Mouse (Mus musculus): ENCODE results near the gene Sgpp2. TPM values are rescaled to one million over a fixed set of nuclear protein-coding genes. Genes with fewer than 3 reads are reported as not detected.
A peak's percentile ranks its signal among the peaks of the same experiment; 100 is the strongest.

The Sgpp2 gene
- polyA plus RNA-seq, 1 experiment from 2014 or later, result 2.6 TPM

DNA sequence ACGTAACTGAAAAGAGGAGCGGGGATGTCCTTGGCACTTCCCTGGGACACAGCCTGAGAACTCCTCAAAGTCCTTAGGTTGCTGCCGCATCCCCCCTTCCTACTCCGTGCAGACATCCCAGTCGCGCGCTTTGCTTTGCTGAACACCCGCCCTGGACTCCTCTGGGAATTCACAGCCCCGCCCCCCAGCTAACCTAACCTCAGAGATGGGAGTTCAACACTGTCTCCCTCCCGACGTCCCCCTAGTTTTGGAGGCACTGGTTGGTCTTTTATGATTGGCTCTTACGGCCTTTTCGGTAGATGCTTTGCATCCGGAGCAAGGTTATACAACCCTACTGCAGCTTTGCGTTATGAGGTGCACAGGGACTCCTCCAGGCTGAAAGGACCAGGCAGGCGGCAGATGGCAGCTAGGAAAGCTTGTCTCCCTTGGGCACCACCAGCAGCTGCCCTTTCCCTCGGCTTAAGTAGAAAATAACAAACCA lies 756 bp downstream of the Sgpp2 start:
- WGBS, result under 1% methylated on average over 16 of the region's 17 CpGs
- Histone ChIP-seq H3K9ac (ENCODE audit: low read depth, low read length) (peak overlapping the region; percentile 55; the same call in 1 of the 2 replicates), H3K4me2 (ENCODE audit: low read depth, low read length) (peak overlapping the region; percentile 99), H3K27ac (replicated peaks; ENCODE audit: low read depth, low read length) (no peak overlapping the region), H3K27me3 (replicated peaks; ENCODE audit: control insufficient read depth, insufficient read depth, low read length) (peaks cover 39% of the 10 kb centered on the region), H3K9me3 (ENCODE audit: control insufficient read depth, low read length) (no peaks in the 10 kb centered on the region), H3K4me3 (ENCODE audit: low read depth, low read length) (peak overlapping the region; percentile 60), H3K4me1 (ENCODE audit: control insufficient read depth, insufficient read depth, low read length) (peaks cover 10% of the 10 kb centered on the region), H3K36me3 (ENCODE audit: control insufficient read depth, insufficient read depth, low read length) (no peaks in the 10 kb centered on the region)
- peak; percentile 69 for DNase-seq (ENCODE audit: low spot score)
- ATAC-seq (ENCODE audit: low read depth), result peak; percentile 86

- H3K9me3 ChIP-seq (ENCODE audit: control insufficient read depth, low read length), result no peaks in the 10 kb centered on the region
- H3K27ac ChIP-seq (replicated peaks; ENCODE audit: low read depth, low read length), result no peak overlapping the region
- peak overlapping the region; percentile 60; the same call in 1 of the 2 replicates for H3K4me3 ChIP-seq (ENCODE audit: low read depth, low read length)
- H3K27me3 ChIP-seq (replicated peaks; ENCODE audit: control insufficient read depth, insufficient read depth, low read length), result peaks cover 39% of the 10 kb centered on the region
- no peak for DNase-seq (ENCODE audit: low spot score)
- ATAC-seq (ENCODE audit: low read depth), result no peak
- peak overlapping the region; percentile 99 for H3K4me2 ChIP-seq (ENCODE audit: low read depth, low read length)
- peaks cover 10% of the 10 kb centered on the region for H3K4me1 ChIP-seq (ENCODE audit: control insufficient read depth, insufficient read depth, low read length)
- no peak overlapping the region for H3K9ac ChIP-seq (ENCODE audit: low read depth, low read length)
- WGBS, result under 1% methylated on average over 7 of the region's 7 CpGs
- H3K36me3 ChIP-seq (ENCODE audit: control insufficient read depth, insufficient read depth, low read length), result no peaks in the 10 kb centered on the region
Measured at GRCm38 (mm10) chr1:78311482-78311881, 1.3 kb downstream of the Sgpp2 start.

DNA sequence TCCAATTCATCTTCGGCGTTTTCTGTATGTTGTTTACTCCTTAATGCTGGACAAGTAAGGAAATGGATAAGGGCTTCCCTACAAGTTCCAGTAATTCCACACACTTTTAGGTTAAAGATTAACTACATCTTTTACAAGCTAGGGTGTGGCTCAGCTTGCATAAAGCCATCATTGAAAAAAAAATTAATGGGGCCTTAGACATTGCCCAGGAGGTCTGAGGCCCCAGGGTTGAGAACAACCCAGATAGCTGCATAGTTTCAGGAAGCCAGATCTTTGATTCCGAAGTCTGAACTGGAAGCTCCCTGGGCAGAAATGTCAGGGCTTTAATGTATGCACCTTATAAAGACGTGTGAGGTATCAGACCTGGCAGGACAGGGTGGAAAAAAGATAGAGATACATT lies 2.8 kb downstream of the Sgpp2 start:
- DNase-seq (ENCODE audit: low spot score), result no peak
- H3K36me3 ChIP-seq (ENCODE audit: control insufficient read depth, insufficient read depth, low read length), result no peaks in the 10 kb centered on the region
- 77% methylated on average over 4 of the region's 4 CpGs for WGBS
- H3K9me3 ChIP-seq (ENCODE audit: control insufficient read depth, low read length), result no peaks in the 10 kb centered on the region
- no peak overlapping the region for H3K4me2 ChIP-seq (ENCODE audit: low read depth, low read length)
- peaks cover 10% of the 10 kb centered on the region for H3K4me1 ChIP-seq (ENCODE audit: control insufficient read depth, insufficient read depth, low read length)
- H3K9ac ChIP-seq (ENCODE audit: low read depth, low read length), result no peak overlapping the region
- H3K27ac ChIP-seq (replicated peaks; ENCODE audit: low read depth, low read length), result no peak overlapping the region
- no peak for ATAC-seq (ENCODE audit: low read depth)
- no peak overlapping the region for H3K4me3 ChIP-seq (ENCODE audit: low read depth, low read length)
- H3K27me3 ChIP-seq (replicated peaks; ENCODE audit: control insufficient read depth, insufficient read depth, low read length), result peaks cover 36% of the 10 kb centered on the region

GRCm38 (mm10) chr1:78313961-78314360 lies 3.8 kb downstream of the Sgpp2 start:
- peaks cover 26% of the 10 kb centered on the region for H3K27me3 ChIP-seq (replicated peaks; ENCODE audit: control insufficient read depth, insufficient read depth, low read length)
- no peaks in the 10 kb centered on the region for H3K9me3 ChIP-seq (ENCODE audit: control insufficient read depth, low read length)
- WGBS, result 70% methylated on average over 4 of the region's 4 CpGs
- H3K4me1 ChIP-seq (ENCODE audit: control insufficient read depth, insufficient read depth, low read length), result peaks cover 10% of the 10 kb centered on the region
- H3K4me3 ChIP-seq (ENCODE audit: low read depth, low read length), result no peak overlapping the region
- no peak overlapping the region for H3K9ac ChIP-seq (ENCODE audit: low read depth, low read length)
- no peaks in the 10 kb centered on the region for H3K36me3 ChIP-seq (ENCODE audit: control insufficient read depth, insufficient read depth, low read length)
- no peak for DNase-seq (ENCODE audit: low spot score)
- H3K4me2 ChIP-seq (ENCODE audit: low read depth, low read length), result no peak overlapping the region
- no peak for ATAC-seq (ENCODE audit: low read depth)
- H3K27ac ChIP-seq (replicated peaks; ENCODE audit: low read depth, low read length), result no peak overlapping the region

DNA sequence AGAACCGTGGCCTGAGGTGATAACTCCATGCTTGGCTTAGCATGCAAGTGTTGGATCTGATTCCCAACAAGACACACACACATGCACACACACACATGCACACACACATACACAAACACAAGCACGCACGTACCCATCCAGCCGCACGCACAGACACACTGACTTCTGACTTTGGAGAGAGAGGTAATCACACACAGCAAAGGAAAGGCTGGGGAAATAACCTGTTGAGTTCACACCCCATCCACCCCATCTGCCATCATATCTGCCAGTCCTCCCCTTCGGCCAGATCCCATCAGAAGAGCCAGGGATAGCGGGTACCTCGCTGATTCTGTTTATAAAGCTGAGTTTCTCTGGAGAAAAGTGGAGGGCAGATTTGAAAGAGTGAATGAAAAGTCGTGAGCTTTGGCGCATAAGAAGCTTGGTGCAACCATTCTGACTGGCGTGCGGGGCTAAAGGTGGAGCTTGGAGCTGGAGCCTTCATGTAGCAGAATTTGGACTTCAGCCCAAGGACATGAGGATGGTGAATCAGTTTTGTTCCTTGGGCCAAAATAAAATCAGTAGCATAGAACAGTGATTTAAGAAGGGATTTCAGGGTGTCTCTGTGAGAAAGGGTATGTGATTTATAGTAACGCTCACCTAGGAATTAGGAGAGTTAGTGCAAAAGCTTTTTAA lies 8.1 kb downstream of the Sgpp2 start:
- 81% methylated on average over 13 of the region's 13 CpGs for WGBS
- Histone ChIP-seq H3K4me1 (ENCODE audit: control insufficient read depth, insufficient read depth, low read length) (no peaks in the 10 kb centered on the region), H3K27ac (replicated peaks; ENCODE audit: low read depth, low read length) (no peak overlapping the region), H3K4me2 (ENCODE audit: low read depth, low read length) (no peak overlapping the region), H3K4me3 (ENCODE audit: low read depth, low read length) (no peak overlapping the region), H3K9ac (ENCODE audit: low read depth, low read length) (no peak overlapping the region), H3K9me3 (ENCODE audit: control insufficient read depth, low read length) (no peaks in the 10 kb centered on the region), H3K27me3 (replicated peaks; ENCODE audit: control insufficient read depth, insufficient read depth, low read length) (no peaks in the 10 kb centered on the region), H3K36me3 (ENCODE audit: control insufficient read depth, insufficient read depth, low read length) (no peaks in the 10 kb centered on the region)
- no peak for ATAC-seq (ENCODE audit: low read depth)
- DNase-seq (ENCODE audit: low spot score), result no peak

GRCm38 (mm10) chr1:78320291-78320690 lies 10.1 kb downstream of the Sgpp2 start:
- 92% methylated on average over 3 of the region's 3 CpGs for WGBS
- Histone ChIP-seq H3K36me3 (ENCODE audit: control insufficient read depth, insufficient read depth, low read length) (no peaks in the 10 kb centered on the region), H3K4me1 (ENCODE audit: control insufficient read depth, insufficient read depth, low read length) (no peaks in the 10 kb centered on the region), H3K9ac (ENCODE audit: low read depth, low read length) (no peak overlapping the region), H3K27ac (replicated peaks; ENCODE audit: low read depth, low read length) (no peak overlapping the region), H3K27me3 (replicated peaks; ENCODE audit: control insufficient read depth, insufficient read depth, low read length) (no peaks in the 10 kb centered on the region), H3K4me3 (ENCODE audit: low read depth, low read length) (no peak overlapping the region), H3K4me2 (ENCODE audit: low read depth, low read length) (no peak overlapping the region), H3K9me3 (ENCODE audit: control insufficient read depth, low read length) (no peaks in the 10 kb centered on the region)
- no peak for DNase-seq (ENCODE audit: low spot score)
- ATAC-seq (ENCODE audit: low read depth), result no peak

DNA sequence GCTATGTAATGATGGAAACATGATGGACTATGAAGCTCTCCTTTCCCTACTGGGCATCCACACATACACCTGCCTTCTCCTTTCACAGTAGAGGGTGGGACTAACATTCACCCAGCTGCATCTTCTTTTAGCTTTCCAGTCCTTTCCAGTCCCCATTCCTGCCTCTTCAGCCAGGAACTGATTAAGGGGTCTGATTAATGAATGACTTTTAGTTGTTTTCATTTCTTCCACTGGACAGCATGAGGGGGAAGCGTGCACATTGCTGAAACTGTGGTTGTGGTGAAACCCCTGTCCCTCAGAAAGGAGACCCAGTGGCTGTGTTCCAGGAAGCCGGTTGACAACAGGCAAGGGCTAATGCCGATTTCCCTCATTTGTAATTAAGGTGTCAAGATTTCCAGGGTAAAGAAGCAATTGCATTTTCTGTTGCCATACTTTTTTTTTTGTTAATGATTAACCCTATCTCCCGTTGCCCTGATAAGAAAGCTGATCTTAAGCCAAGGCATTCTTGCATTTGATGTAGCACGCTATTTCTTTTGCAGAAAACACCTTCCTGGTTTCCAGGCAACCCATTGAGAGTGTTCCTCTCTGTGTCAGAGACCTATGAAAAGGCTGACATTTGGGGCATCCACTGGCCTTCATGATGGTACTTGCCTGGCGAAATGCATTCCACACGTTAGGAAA lies 12.1 kb downstream of the Sgpp2 start:
- Histone ChIP-seq H3K9me3 (ENCODE audit: control insufficient read depth, low read length) (no peaks in the 10 kb centered on the region), H3K36me3 (ENCODE audit: control insufficient read depth, insufficient read depth, low read length) (no peaks in the 10 kb centered on the region), H3K27ac (replicated peaks; ENCODE audit: low read depth, low read length) (no peak overlapping the region), H3K9ac (ENCODE audit: low read depth, low read length) (no peak overlapping the region), H3K27me3 (replicated peaks; ENCODE audit: control insufficient read depth, insufficient read depth, low read length) (no peaks in the 10 kb centered on the region), H3K4me1 (ENCODE audit: control insufficient read depth, insufficient read depth, low read length) (no peaks in the 10 kb centered on the region), H3K4me2 (ENCODE audit: low read depth, low read length) (no peak overlapping the region), H3K4me3 (ENCODE audit: low read depth, low read length) (no peak overlapping the region)
- WGBS, result 59% methylated on average over 7 of the region's 7 CpGs
- no peak for DNase-seq (ENCODE audit: low spot score)
- no peak for ATAC-seq (ENCODE audit: low read depth)

GRCm38 (mm10) chr1:78322844-78323243 lies 12.7 kb downstream of the Sgpp2 start:
- DNase-seq (ENCODE audit: low spot score) (no peak), ATAC-seq (ENCODE audit: low read depth) (no peak)
- Histone ChIP-seq H3K9ac (ENCODE audit: low read depth, low read length) (no peak overlapping the region), H3K36me3 (ENCODE audit: control insufficient read depth, insufficient read depth, low read length) (no peaks in the 10 kb centered on the region), H3K27ac (replicated peaks; ENCODE audit: low read depth, low read length) (no peak overlapping the region), H3K9me3 (ENCODE audit: control insufficient read depth, low read length) (no peaks in the 10 kb centered on the region), H3K27me3 (replicated peaks; ENCODE audit: control insufficient read depth, insufficient read depth, low read length) (no peaks in the 10 kb centered on the region), H3K4me3 (ENCODE audit: low read depth, low read length) (no peak overlapping the region), H3K4me2 (ENCODE audit: low read depth, low read length) (no peak overlapping the region), H3K4me1 (ENCODE audit: control insufficient read depth, insufficient read depth, low read length) (no peaks in the 10 kb centered on the region)
- WGBS, result 77% methylated on average over 8 of the region's 8 CpGs

DNA sequence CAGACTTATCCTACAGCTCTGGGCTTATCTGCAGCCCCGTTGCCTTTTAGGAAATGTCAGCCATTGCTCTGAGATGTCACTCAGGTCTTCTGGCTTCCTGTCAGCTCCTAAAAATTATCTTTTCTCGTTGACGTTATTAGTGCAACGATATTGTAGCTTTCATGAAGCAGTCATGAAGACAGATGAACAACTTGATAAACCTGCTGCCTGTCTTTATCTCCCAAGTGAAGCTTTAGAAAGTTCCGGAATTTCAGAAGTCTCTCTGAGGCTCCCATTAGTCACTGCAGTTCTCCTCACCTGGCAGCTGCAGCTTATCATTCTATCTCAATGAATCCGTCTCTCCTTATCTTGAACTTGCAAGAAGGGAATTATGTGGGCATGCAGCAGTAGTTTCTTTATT lies 13.9 kb downstream of the Sgpp2 start:
- DNase-seq (ENCODE audit: low spot score) (no peak), ATAC-seq (ENCODE audit: low read depth) (no peak)
- H3K4me2 ChIP-seq (ENCODE audit: low read depth, low read length), result no peak overlapping the region
- no peaks in the 10 kb centered on the region for H3K36me3 ChIP-seq (ENCODE audit: control insufficient read depth, insufficient read depth, low read length)
- no peaks in the 10 kb centered on the region for H3K27me3 ChIP-seq (replicated peaks; ENCODE audit: control insufficient read depth, insufficient read depth, low read length)
- no peak overlapping the region for H3K4me3 ChIP-seq (ENCODE audit: low read depth, low read length)
- H3K9me3 ChIP-seq (ENCODE audit: control insufficient read depth, low read length), result no peaks in the 10 kb centered on the region
- no peak overlapping the region for H3K27ac ChIP-seq (replicated peaks; ENCODE audit: low read depth, low read length)
- no peaks in the 10 kb centered on the region for H3K4me1 ChIP-seq (ENCODE audit: control insufficient read depth, insufficient read depth, low read length)
- 73% methylated on average over 6 of the region's 6 CpGs for WGBS
- no peak overlapping the region for H3K9ac ChIP-seq (ENCODE audit: low read depth, low read length)

Measured in embryonic facial prominence, embryonic 14.5 days (tissue).